Mouse (Mus musculus): Measurements from ENCODE around the gene Pde4a. TPM values are rescaled to one million over a fixed set of nuclear protein-coding genes. Genes with fewer than 3 reads are reported as not detected.
"Not testable (repeated sequence)": the region's sequence is repeated elsewhere in the genome, so short reads cannot be mapped to it uniquely, and the experiment has no call there.

The Pde4a gene
- polyA plus RNA-seq, 1 experiment from 2014 or later: 4.7 TPM

DNA sequence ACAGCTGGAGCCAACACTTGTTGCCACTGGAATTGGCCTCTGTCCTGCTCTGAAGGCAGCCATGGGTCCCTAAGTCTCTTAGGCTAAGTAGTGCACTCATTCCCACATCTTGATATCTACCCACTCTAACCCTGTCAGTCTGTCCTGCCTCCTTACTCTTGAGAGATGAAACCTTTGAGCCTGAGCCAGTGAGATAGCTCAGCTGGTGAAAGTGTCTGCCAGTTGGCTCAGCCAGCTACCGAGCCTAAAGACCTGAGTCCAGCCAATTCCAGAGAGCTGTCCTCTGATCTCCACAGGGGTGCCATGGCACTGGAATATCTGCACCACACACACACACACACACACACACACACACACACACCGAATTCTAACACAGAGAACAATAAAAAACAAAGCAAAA lies 85.0 kb downstream of the Pde4a start:
- no peaks in the 10 kb centered on the region for H3K9me3 ChIP-seq (replicated peaks; ENCODE audit: control insufficient read depth, low read length)
- no peak overlapping the region for H3K4me3 ChIP-seq (replicated peaks; ENCODE audit: low read length)
- no peaks in the 10 kb centered on the region for H3K4me1 ChIP-seq (ENCODE audit: control insufficient read depth, insufficient read depth, low read length)
- 40% methylated on average over 2 of the region's 2 CpGs for WGBS
- no peak overlapping the region for H3K4me2 ChIP-seq (ENCODE audit: low read depth, low read length)
- peak overlapping the region; percentile 82 for H3K27ac ChIP-seq (ENCODE audit: low read length)
- H3K9ac ChIP-seq (ENCODE audit: low read length): no peak overlapping the region
- ATAC-seq (ENCODE audit: insufficient read depth, low FRiP score): no peak
- peaks cover 38% of the 10 kb centered on the region for H3K27me3 ChIP-seq (ENCODE audit: control insufficient read depth, insufficient read depth, low read length)
- H3K36me3 ChIP-seq (ENCODE audit: control insufficient read depth, insufficient read depth, low read length): no peaks in the 10 kb centered on the region

DNA sequence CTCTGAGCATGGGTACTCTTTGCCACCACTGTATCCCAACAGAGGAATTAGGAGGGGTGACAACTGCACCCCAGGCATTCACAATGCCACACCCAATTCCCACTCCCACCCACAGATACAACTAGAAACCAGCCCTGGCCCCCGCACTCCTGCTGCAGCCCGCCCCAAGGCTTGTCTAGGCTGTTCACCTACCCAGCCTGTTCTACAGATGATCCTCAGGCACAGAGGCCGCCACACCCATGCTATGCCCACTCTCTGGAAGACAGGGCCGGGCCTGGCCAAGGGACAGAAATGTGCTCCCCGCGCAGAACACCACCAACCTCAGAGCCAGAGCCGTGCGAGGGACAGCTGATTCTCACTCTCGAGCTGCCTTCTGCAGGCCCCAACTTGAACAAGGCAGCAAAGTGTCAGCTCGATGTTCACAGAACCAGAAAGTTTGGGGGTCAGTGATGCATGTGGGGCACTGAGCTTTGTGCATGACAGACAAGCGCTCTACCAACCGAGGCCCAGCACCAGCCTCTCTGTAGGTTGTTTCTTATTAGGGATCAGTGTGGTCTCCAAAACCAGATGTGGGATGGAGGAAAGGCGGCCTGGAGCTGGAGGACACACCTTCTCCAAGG lies 85.7 kb downstream of the Pde4a start:
- peak overlapping the region; percentile 82 for H3K27ac ChIP-seq (ENCODE audit: low read length)
- H3K27me3 ChIP-seq (ENCODE audit: control insufficient read depth, insufficient read depth, low read length): peaks cover 31% of the 10 kb centered on the region
- H3K36me3 ChIP-seq (ENCODE audit: control insufficient read depth, insufficient read depth, low read length): no peaks in the 10 kb centered on the region
- WGBS: 40% methylated on average over 13 of the region's 13 CpGs
- no peaks in the 10 kb centered on the region for H3K4me1 ChIP-seq (ENCODE audit: control insufficient read depth, insufficient read depth, low read length)
- peak overlapping the region; percentile 16; the same call in 1 of the 2 replicates for H3K4me2 ChIP-seq (ENCODE audit: low read depth, low read length)
- no peak overlapping the region for H3K4me3 ChIP-seq (replicated peaks; ENCODE audit: low read length)
- H3K9ac ChIP-seq (ENCODE audit: low read length): no peak overlapping the region; the same call in 1 of the 2 replicates
- no peaks in the 10 kb centered on the region for H3K9me3 ChIP-seq (replicated peaks; ENCODE audit: control insufficient read depth, low read length)
- ATAC-seq (ENCODE audit: insufficient read depth, low FRiP score): peak; percentile 63; the same call in 1 of the 2 replicates

DNA sequence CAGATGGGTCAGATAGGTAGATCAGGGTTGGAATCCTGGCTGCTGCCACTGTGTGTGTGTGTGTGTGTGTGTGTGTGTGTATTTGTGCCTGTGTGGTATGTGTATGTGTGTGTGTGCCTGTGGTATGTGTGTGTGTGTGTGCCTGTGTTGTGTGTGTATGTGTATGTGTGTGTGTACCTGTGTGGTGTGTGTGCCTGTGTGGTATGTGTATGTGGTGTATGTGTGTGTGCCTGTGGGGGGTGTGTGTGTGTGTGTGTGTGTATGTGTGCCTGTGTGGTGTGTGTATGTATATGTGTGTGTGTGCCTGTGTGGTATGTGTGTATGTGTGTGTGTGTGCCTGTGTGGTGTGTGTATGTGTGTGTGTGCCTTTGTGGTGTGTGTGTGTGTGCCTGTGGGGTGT lies 89.2 kb downstream of the Pde4a start:
- no peak for ATAC-seq (ENCODE audit: insufficient read depth, low FRiP score)
- Histone ChIP-seq H3K27ac (ENCODE audit: low read length) (no peak overlapping the region), H3K9ac (ENCODE audit: low read length) (no peak overlapping the region), H3K27me3 (ENCODE audit: control insufficient read depth, insufficient read depth, low read length) (peaks cover 5% of the 10 kb centered on the region), H3K4me2 (ENCODE audit: low read depth, low read length) (no peak overlapping the region), H3K9me3 (replicated peaks; ENCODE audit: control insufficient read depth, low read length) (no peaks in the 10 kb centered on the region), H3K4me1 (ENCODE audit: control insufficient read depth, insufficient read depth, low read length) (no peaks in the 10 kb centered on the region), H3K4me3 (replicated peaks; ENCODE audit: low read length) (no peak overlapping the region), H3K36me3 (ENCODE audit: control insufficient read depth, insufficient read depth, low read length) (no peaks in the 10 kb centered on the region)

DNA sequence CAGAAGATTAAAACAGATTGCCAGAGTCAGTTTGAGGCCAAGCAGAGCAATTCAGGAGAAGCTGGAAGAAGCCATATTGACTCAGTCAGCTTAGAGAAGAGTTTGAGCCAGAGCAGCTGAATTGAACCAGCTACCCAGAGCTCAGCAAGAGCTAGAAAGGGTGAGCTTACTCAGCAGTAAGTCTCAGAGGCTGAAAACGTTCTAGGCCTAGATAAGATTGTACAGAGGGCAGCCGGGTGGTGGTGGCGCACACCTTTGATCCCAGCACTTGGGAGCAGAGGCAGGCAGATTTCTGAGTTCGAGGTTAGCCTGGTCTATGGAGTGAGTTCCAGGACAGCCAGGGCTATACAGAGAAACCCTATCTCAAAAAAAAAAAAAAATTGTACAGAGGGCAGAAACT lies 90.8 kb downstream of the Pde4a start:
- H3K4me3 ChIP-seq (replicated peaks; ENCODE audit: low read length); H3K27me3 ChIP-seq (ENCODE audit: control insufficient read depth, insufficient read depth, low read length); H3K27ac ChIP-seq (ENCODE audit: low read length); H3K4me1 ChIP-seq (ENCODE audit: control insufficient read depth, insufficient read depth, low read length); H3K36me3 ChIP-seq (ENCODE audit: control insufficient read depth, insufficient read depth, low read length); H3K9me3 ChIP-seq (replicated peaks; ENCODE audit: control insufficient read depth, low read length); ATAC-seq (ENCODE audit: insufficient read depth, low FRiP score); H3K4me2 ChIP-seq (ENCODE audit: low read depth, low read length); H3K9ac ChIP-seq (ENCODE audit: low read length): not testable (repeated sequence)
- WGBS: 84% methylated on average over 4 of the region's 4 CpGs

DNA sequence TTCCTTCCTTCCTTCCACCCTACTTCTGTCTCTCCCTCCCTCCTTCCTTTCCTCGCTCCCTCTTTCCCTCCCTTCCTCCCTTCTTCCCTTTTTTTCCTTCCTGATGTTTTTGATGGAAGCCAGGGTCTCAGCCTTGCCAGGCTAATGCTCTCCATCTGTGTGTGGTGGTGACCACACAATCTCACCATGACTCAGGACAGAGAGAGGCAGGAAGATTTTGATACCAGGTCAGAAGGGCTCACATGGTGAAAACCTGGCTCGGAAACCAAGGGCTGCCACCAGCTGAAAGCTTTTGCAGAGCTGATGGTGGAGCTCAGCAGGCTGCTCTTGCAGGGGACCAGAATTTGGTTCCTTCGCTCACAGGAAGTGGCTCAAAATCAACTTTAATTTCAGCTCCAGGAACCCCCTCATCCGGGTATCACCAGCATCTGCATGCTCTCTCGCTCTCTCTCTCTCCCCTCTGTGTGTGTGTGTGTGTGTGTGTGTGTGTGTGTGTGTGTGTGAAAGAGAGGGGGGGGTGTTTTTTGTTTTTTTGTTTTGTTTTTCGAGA lies 95.1 kb downstream of the Pde4a start:
- Histone ChIP-seq H3K4me1 (ENCODE audit: control insufficient read depth, insufficient read depth, low read length) (peaks cover 5% of the 10 kb centered on the region; the same call in 1 of the 2 replicates), H3K9me3 (replicated peaks; ENCODE audit: control insufficient read depth, low read length) (no peaks in the 10 kb centered on the region), H3K4me3 (replicated peaks; ENCODE audit: low read length) (no peak overlapping the region), H3K27ac (ENCODE audit: low read length) (no peak overlapping the region), H3K36me3 (ENCODE audit: control insufficient read depth, insufficient read depth, low read length) (no peaks in the 10 kb centered on the region), H3K4me2 (ENCODE audit: low read depth, low read length) (no peak overlapping the region), H3K9ac (ENCODE audit: low read length) (no peak overlapping the region), H3K27me3 (ENCODE audit: control insufficient read depth, insufficient read depth, low read length) (no peaks in the 10 kb centered on the region)
- 66% methylated on average over 6 of the region's 6 CpGs for WGBS
- ATAC-seq (ENCODE audit: insufficient read depth, low FRiP score): no peak

DNA sequence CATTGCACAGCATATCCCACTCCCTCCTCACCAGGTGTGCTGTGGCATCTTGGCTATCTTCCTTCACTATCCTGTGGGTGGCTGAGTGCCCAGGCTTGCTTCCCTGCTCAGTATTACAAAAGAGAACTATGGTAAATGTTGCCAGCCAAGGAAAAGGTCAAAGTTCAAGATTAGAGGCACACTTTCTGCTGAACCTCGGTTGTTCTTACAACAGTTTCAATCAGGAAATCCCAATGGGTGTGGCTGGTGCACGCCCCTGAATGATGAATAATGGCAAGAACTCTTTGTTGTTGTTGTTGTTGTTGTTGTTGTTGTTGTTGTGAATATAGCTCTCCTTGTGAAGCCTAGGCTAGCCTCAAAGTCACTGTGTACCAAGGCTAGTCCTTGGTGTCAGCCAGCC lies 96.3 kb downstream of the Pde4a start:
- 39% methylated on average over 2 of the region's 2 CpGs for WGBS
- Histone ChIP-seq H3K4me2 (ENCODE audit: low read depth, low read length) (no peak overlapping the region), H3K36me3 (ENCODE audit: control insufficient read depth, insufficient read depth, low read length) (no peaks in the 10 kb centered on the region), H3K4me3 (replicated peaks; ENCODE audit: low read length) (no peak overlapping the region), H3K9me3 (replicated peaks; ENCODE audit: control insufficient read depth, low read length) (no peaks in the 10 kb centered on the region), H3K27me3 (ENCODE audit: control insufficient read depth, insufficient read depth, low read length) (no peaks in the 10 kb centered on the region), H3K4me1 (ENCODE audit: control insufficient read depth, insufficient read depth, low read length) (peaks cover 16% of the 10 kb centered on the region), H3K27ac (ENCODE audit: low read length) (no peak overlapping the region), H3K9ac (ENCODE audit: low read length) (no peak overlapping the region)
- ATAC-seq (ENCODE audit: insufficient read depth, low FRiP score): no peak

Other genes with a start within 250 kb of the Pde4a start
- 75.5 and 75.7 TPM in 2 replicates for gene Dnmt1, start 205.8 kb upstream of the Pde4a start, polyA plus RNA-seq (2015; fragmentation: Nextera tagmentation; extraction: Ambion mirVana)
- gene S1pr2, start 188.9 kb upstream of the Pde4a start, polyA plus RNA-seq (2015; fragmentation: Nextera tagmentation; extraction: Ambion mirVana): 38.2 and 39.9 TPM in 2 replicates
- 131 and 141 TPM in 2 replicates for gene Mrpl4, start 163.0 kb upstream of the Pde4a start, polyA plus RNA-seq (2015; fragmentation: Nextera tagmentation; extraction: Ambion mirVana)
- gene Icam1, start 149.7 kb upstream of the Pde4a start, polyA plus RNA-seq (2015; fragmentation: Nextera tagmentation; extraction: Ambion mirVana): 15.0 and 16.3 TPM in 2 replicates
- 5.9 and 8.6 TPM in 2 replicates for gene Icam4, start 136.3 kb upstream of the Pde4a start, polyA plus RNA-seq (2015; fragmentation: Nextera tagmentation; extraction: Ambion mirVana)
- gene Icam5, start 133.6 kb upstream of the Pde4a start, polyA plus RNA-seq (2015; fragmentation: Nextera tagmentation; extraction: Ambion mirVana): 0.14 and 0.15 TPM in 2 replicates
- gene Zglp1, start 98.6 kb upstream of the Pde4a start, polyA plus RNA-seq (2015; fragmentation: Nextera tagmentation; extraction: Ambion mirVana): 0.46 and 0.89 TPM in 2 replicates
- 0.26 and 0.49 TPM in 2 replicates for gene Gm49373, start 92.6 kb upstream of the Pde4a start, polyA plus RNA-seq (2015; fragmentation: Nextera tagmentation; extraction: Ambion mirVana)
- gene Fdx1l, start 92.1 kb upstream of the Pde4a start, polyA plus RNA-seq (2015; fragmentation: Nextera tagmentation; extraction: Ambion mirVana): 48.7 and 49.7 TPM in 2 replicates
- 1.2 and 2.1 TPM in 2 replicates for gene Gm38431, start 73.7 kb upstream of the Pde4a start, polyA plus RNA-seq (2015; fragmentation: Nextera tagmentation; extraction: Ambion mirVana)
- gene Raver1, start 73.7 kb upstream of the Pde4a start, polyA plus RNA-seq (2015; fragmentation: Nextera tagmentation; extraction: Ambion mirVana): 40.3 and 40.8 TPM in 2 replicates
- gene Tyk2, start 34.5 kb upstream of the Pde4a start, polyA plus RNA-seq (2015; fragmentation: Nextera tagmentation; extraction: Ambion mirVana): 16.7 and 18.2 TPM in 2 replicates
- gene Cdc37, start 15.7 kb upstream of the Pde4a start, polyA plus RNA-seq (2015; fragmentation: Nextera tagmentation; extraction: Ambion mirVana): 250 TPM in 2 replicates
- gene Keap1, start 73.6 kb downstream of the Pde4a start, polyA plus RNA-seq (2015; fragmentation: Nextera tagmentation; extraction: Ambion mirVana): 52.5 and 56.4 TPM in 2 replicates
- 1.8 and 2.0 TPM in 2 replicates for gene S1pr5, start 82.7 kb downstream of the Pde4a start, polyA plus RNA-seq (2015; fragmentation: Nextera tagmentation; extraction: Ambion mirVana)
- 53.3 and 55.7 TPM in 2 replicates for gene Atg4d, start 99.6 kb downstream of the Pde4a start, polyA plus RNA-seq (2015; fragmentation: Nextera tagmentation; extraction: Ambion mirVana)
- 15.2 and 18.2 TPM in 2 replicates for gene Kri1, start 122.3 kb downstream of the Pde4a start, polyA plus RNA-seq (2015; fragmentation: Nextera tagmentation; extraction: Ambion mirVana)
- gene Cdkn2d, start 125.7 kb downstream of the Pde4a start, polyA plus RNA-seq (2015; fragmentation: Nextera tagmentation; extraction: Ambion mirVana): 47.4 and 51.5 TPM in 2 replicates
- gene Ap1m2, start 146.6 kb downstream of the Pde4a start, polyA plus RNA-seq (2015; fragmentation: Nextera tagmentation; extraction: Ambion mirVana): 77.7 and 86.3 TPM in 2 replicates
- gene Slc44a2, start 155.0 kb downstream of the Pde4a start, polyA plus RNA-seq (2015; fragmentation: Nextera tagmentation; extraction: Ambion mirVana): 116 and 130 TPM in 2 replicates
- gene Ilf3, start 202.2 kb downstream of the Pde4a start, polyA plus RNA-seq (2015; fragmentation: Nextera tagmentation; extraction: Ambion mirVana): 144 and 147 TPM in 2 replicates
- 51.1 and 51.4 TPM in 2 replicates for gene Qtrt1, start 246.1 kb downstream of the Pde4a start, polyA plus RNA-seq (2015; fragmentation: Nextera tagmentation; extraction: Ambion mirVana)

Measured in stomach, embryonic 16.5 days (tissue).